Mouse (Mus musculus) stomach, postnatal 0 days (tissue): ENCODE results near the gene Nlrp10.

Source experiments
- CTCF ChIP-seq: IDR thresholded peaks from 2 replicates; pipeline ENCODE4 v1.5.1; 2016; ENCODE audit warnings: antibody characterized with exemption, low read depth, mild to moderate bottlenecking, moderate library complexity
- EP300 ChIP-seq: optimal IDR thresholded peaks from 2 replicates; pipeline ENCODE3; 2016; ENCODE audit warnings: antibody characterized with exemption

DNA sequence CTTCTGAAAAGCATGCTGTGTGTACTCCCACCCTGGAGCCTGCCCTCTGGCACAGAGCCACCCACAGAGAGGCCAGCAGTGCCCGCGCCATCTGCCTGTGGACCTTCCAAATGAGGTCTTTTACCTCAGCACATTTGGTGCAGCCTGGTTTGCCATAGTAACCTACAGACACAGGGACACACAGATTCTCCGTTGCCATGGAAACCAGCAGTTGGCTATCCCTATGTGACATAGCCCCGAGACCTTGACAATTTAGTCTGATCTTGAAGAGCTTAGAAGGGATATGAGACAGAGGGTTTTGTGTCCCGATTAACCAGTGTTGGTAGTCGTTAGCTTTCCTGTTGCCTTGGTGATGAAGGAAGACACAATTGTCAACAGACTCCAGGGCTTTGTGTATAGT is 42.3 kb upstream of the Nlrp10 start:
- TF ChIP-seq CTCF, result no peak
- TF ChIP-seq EP300, result no peak
